Mouse (Mus musculus) brain, adult 2 months (tissue): ENCODE results near the gene Agbl3.

Experiments used
- DNase-seq: peaks from one replicate; pipeline ENCODE4 v3.0.0; 2011; ENCODE audit warnings: low read depth, low spot score

The Agbl3 gene

GRCm38 (mm10) chr6:34874101-34874921 lies 94.1 kb downstream of the Agbl3 start:
- peak; percentile 66 for DNase-seq

DNA sequence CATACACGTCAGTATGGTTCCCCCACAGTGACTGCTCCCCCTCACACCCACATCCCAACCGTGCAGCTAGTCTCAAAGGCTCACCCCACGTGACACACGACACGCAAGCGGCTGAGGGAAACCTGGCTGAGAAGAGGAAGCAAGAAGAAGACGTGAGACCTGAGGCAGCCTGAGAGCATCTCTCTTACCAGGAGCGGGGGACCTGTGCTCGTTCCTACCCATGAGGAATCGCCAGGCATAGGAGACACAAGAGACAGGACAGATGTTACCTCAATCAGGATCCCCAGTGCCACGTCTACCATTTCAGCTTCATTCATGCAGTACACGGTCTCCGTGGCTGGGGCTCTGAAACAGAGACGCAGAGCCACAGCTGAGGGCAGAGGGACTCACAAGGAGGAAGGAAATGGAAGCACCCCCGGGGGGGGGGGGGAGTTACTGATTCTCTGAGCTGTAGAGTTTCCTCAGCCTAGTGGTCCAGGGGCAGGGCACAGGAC lies 95.1 kb downstream of the Agbl3 start:
- DNase-seq: peak; percentile 65

DNA sequence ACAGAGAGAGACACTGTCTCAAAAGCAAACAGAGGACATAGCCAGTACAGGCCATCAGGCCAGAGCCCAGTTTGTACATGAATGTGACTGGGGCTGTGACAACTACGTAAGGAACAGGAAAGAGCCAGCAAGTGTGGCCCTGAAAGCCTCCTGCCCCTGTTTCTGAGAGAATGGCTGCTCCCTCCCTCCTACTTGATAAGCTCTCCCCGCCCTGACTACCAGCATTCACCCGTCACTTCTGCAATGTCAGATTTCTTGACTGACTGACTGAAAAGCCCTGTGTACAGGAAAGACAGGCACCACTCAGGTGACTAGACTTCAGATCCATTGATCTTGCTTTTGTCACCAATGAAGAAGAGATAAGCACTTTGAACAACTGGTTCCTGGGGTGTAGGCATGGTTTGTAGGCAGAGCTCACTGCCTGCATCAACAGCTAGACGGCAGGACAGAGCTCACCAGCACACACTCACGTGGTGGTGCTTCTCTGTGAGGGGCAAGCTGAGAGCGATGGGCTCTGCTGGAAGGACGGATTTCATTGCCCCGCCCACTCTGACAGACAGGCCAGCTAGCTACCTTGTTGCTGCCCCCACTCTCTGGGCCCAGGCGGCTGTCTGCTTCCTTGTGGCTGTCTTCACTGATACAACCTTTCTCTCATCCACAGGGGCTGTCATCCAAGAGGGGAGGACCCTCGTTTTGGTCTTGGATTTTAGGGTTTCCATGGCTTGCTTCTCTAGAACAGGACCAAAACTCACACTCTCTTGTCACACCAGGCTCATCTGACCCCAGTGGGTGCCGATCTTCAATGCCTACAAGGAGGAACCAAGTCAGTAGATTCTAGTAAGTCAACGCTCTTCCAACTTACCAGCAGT lies 96.0 kb downstream of the Agbl3 start:
- no peak for DNase-seq

DNA sequence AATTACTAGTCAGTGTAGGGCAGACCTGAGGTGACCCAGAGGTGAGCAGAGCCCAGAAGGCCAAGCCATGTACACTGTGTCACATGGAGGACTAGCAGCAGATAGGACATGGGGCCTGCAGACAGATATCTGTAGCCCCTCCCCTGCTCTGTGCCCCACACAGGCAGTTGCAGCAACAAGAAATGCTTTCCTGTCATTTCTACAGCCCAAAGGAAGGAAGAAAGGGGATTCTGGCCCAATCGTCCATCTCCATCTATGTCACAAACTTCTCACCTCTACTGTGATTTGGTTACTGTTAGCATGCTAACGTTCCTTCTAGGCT lies 96.6 kb downstream of the Agbl3 start:
- no peak for DNase-seq

- peak; percentile 96 for DNase-seq
These were observed 97.5 kb downstream of the Agbl3 start, which contains the start of gene Cyren for GRCm38 (mm10) chr6:34877509-34878321. Gene Cyren, minus strand, starts transcription at chr6:34878060.

DNA sequence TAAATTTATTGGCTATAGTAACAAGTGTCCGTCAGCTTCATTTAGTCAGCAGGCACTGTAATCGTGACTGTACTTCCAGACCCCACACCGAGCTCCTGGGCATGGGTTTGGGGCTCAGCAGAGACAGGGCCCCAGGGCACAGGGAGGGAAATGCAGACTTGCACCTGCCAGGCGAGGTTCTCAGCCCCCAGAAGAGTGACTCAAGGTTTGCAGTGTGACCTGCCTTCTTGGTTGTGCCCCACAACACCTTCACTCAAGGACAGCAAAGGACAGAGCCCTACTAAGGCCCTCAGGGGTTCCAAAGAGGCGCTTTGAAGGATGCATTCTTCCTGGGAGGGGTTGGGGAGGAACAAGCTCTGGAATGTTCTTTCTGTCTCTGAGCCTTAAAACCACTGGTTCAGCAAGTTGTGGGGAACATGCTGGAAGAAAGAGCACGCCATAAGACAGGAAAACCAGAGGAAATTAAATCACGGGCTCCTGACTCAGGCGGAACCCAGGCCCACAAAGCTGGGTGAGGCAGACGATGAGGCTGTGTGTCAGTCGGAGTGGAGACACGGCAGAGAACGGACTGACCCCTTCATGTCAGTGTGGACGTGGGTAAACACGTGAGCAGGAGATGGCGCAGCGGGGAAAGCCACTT lies 99.0 kb downstream of the Agbl3 start:
- no peak for DNase-seq

GRCm38 (mm10) chr6:34879911-34880475 lies 99.8 kb downstream of the Agbl3 start:
- DNase-seq: peak; percentile 87

DNA sequence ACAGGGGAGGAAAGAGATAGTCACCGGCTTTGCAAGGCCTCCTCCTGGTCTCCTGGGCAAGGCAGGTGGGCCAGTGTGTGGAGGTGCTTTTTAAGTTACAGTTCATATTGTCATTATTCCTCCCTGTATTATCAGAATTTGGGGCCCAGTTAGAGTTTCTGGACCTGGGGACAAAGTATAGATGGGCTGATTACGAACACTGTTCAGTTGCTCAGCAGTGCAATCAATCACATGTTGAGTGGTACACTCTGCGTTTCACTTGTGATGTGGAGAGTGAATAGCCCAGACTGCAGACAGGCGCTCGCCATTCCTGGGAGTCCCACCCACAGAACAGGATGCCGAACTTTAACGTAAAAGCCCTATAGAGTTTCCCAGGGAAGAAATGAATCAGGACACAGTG lies 104.5 kb downstream of the Agbl3 start:
- no peak for DNase-seq

DNA sequence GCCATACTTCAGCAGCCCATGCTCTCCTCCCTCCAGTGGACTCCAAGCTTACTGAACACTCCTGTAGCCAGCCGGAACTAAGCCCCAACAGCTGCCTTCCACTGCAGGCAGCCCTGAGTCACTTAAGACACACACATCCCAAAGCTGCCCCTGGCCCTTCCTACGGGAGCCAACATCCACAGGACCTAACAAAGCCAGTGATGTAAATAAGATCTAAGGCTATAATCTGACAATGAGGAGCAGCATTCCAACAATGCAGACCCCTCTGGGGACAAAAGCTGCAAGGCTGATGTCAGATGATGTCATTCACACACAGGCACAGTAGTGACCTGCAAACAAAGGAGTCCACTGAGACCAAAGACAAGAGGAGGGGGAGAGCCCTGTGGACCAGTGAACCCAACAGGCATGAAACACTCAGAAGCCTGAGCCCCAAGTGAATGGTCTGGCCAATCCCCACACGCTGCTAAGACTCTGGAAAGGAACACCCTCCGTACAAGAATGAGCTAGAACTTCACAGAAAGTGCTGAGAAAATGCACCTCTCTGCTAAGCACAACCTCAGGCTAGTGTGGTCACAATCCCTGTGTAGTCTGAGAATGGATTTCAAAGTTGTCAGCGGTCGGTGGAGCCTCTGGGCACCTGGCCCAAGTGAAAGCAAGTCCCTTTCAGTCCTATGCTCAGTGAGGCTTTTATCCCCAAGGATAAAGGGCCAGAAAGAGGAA lies 107.1 kb downstream of the Agbl3 start:
- peak; percentile 79 for DNase-seq

GRCm38 (mm10) chr6:34889185-34889584 lies 109.0 kb downstream of the Agbl3 start:
- DNase-seq: no peak

- peak; percentile 48 for DNase-seq
These were observed 115.3 kb downstream of the Agbl3 start for GRCm38 (mm10) chr6:34895569-34895968.

DNA sequence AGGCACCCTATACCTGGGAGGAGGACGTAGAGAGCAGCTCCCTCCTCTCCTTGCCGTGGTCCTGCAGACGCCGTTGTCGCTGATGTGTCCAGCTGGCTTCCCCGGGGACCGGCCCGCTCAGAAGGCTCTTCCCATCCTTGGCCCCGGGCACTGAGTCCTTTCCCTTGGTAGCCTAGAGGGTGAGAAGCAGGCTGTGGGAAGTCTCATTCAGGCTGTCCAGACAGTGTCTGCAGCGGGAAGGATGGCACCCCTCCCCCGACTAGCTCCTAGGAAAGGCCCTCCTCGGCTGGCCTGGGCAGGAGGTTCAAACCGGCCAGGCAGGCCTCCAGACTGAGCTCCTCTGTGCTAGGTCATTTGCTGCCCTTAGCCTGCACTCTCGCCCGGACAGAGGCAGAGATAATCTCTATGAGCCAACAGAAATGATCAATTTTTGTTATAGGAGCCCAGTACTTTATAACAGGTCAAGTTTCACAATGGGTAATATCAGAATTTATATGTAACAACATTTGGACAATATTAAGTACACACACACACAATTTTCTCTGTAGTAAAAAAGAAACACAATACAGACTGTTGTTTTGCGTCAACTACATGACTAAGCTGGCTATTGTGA lies 116.0 kb downstream of the Agbl3 start:
- no peak for DNase-seq

GRCm38 (mm10) chr6:34899127-34899526 lies 118.9 kb downstream of the Agbl3 start:
- DNase-seq: no peak

DNA sequence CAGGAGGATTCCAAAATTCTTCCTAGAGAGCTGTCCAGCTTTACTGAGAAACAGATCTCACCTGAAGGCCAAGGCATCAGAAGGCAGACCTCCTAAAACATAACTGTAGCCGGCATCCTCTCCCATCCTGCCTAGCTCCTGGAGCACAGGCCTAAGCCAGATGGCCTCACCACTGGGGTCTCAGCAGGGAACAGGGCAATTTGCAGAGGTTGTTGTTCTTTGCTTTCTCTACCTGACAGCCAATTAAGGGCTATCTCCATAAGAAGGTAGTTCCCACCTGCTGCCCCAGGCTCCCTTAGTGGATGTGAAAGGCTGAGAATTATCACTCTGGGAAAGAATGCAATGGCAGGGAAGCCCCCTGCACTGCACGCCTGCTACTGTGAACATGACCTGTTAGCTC lies 120.8 kb downstream of the Agbl3 start:
- DNase-seq: peak; percentile 43

DNA sequence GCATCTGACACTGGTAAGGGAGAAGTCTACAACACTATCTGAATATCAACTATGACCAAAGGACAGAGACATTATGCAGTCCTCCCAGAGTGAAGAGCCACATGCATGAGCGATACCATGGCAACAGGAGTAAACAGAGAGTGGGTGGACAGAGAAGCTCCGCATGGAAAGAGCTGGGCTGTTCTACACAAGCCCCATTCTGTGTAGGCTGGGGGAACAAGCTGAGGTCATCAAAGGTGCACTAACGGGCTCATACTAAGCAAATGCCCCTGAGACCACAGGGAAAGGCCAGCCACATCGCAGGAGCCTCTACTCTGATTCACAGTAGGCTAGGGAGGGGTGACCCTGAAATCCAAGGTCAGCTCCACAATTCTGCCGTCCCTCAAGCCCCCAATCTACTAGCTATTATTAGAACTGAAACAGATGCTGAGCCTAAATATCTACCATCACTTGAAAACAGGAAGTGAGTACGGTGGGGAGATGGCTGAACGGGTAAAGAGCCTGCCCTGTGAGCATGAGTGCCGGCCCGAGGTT lies 121.7 kb downstream of the Agbl3 start:
- DNase-seq: peak; percentile 74

GRCm38 (mm10) chr6:34902578-34902977 lies 122.3 kb downstream of the Agbl3 start:
- DNase-seq: no peak

DNA sequence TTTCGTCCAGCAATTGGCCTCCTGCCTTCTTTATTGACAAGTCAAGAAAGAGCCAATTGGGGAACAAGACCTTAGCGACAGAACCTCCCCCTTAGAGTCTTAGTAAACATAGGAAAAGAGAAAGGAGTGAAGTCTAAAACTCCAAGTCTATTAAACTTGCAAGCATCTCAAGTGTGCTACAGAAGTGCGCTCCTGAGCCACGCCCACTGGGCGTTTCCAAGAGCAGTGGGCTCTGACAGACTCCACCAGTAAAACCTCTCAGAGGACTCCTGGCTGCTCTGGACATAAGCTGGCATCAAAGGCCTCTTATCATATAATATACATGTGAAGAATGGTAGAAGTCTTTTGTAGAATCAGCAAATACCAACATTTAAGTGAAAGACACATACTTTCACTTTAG lies 123.2 kb downstream of the Agbl3 start:
- no peak for DNase-seq

- DNase-seq: no peak
These were observed 123.6 kb downstream of the Agbl3 start for GRCm38 (mm10) chr6:34903851-34904250.

DNA sequence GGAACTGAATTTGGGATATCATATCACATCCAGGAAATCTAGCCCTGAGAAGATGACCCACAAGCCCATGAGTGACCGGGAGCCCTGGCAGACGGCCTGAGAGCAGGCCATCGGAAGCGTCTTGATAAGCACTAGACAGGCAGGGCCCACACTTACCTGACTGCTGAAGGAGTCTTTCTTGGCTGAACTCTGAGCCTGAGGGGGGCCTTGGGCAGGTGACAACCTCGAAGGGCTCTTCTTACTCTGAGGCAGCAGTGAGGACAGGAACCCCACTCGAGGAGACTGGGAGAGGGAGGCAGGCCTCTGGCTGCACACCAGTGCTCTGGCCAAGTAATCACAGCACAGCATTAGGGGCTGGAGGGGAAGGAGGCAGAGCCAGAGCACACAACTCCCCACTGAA lies 124.1 kb downstream of the Agbl3 start:
- no peak for DNase-seq

GRCm38 (mm10) chr6:34906125-34906524 lies 125.9 kb downstream of the Agbl3 start:
- no peak for DNase-seq
